Mouse (Mus musculus) adrenal gland, postnatal 4 days (tissue): Measurements from ENCODE around the gene Gm21317. TPM values are rescaled to one million over a fixed set of nuclear protein-coding genes. Genes with fewer than 3 reads are reported as not detected.
"Not testable (repeated sequence)": the region's sequence is repeated elsewhere in the genome, so short reads cannot be mapped to it uniquely, and the experiment has no call there.

Experiments
- DNase-seq, 2 experiments: peaks; one replicate each; pipeline ENCODE4 v3.0.0; 2021 to 2022; ENCODE audit warnings: low spot score in 2 of 2, mixed read lengths in 2 of 2
- long read RNA-seq, 2 experiments: library from polyadenylated mRNA; stranded (forward); transcript quantifications; one replicate each; pipeline ENCODE4 v2.0.0; 2021
- total RNA-seq, 2 experiments: library from RNA; stranded (reverse); gene quantifications; 2 replicates each; pipeline ENCODE4 v1.2.3; 2021

Gene Gm21317
- total RNA-seq: not detected
- long read RNA-seq, experiment 1: 0 reads
- long read RNA-seq, experiment 2: 0 reads

- not testable (repeated sequence) for DNase-seq
Measured at GRCm38 (mm10) chrY:82224927-82225326, at the start of gene Gm21317. Gene Gm21317 (plus strand): TSS chrY:82225227.
